Mouse (Mus musculus) liver, embryonic 11.5 days (tissue): ENCODE measurements around the gene Golga5. TPM values are rescaled to one million over a fixed set of nuclear protein-coding genes. Genes with fewer than 3 reads are reported as not detected.

Experiments used
- ATAC-seq: fragments of 200-750 bp; cut with Nextera tagmentation; replicated peaks from 2 replicates; pipeline ENCODE4 v1.8.0; 2017; ENCODE audit warnings: moderate number of reproducible peaks, mild to moderate bottlenecking, moderate TSS enrichment, moderate library complexity; ENCODE audit not compliant: low FRiP score
- DNase-seq: peaks from one replicate; pipeline ENCODE4 v3.0.0-alpha.2; 2017; ENCODE audit warnings: low spot score
- H3K27ac ChIP-seq: fragments of 300-500 bp; sonication (generic); 2 replicates; pipeline ENCODE4 v1.5.1; 2014; ENCODE audit warnings: mild to moderate bottlenecking, low read depth, low read length, control low read depth
- H3K27me3 ChIP-seq: fragments of 300-500 bp; sonication (generic); replicated peaks from 2 replicates; pipeline ENCODE4 v1.6.1; 2014; ENCODE audit warnings: low read length, mixed read lengths; ENCODE audit not compliant: control insufficient read depth, insufficient read depth
- H3K36me3 ChIP-seq: fragments of 300-500 bp; sonication (generic); 2 replicates; pipeline ENCODE4 v1.6.1; 2014; ENCODE audit warnings: mild to moderate bottlenecking, low read length, moderate library complexity, mixed read lengths; ENCODE audit not compliant: control insufficient read depth, insufficient read depth
- H3K4me1 ChIP-seq: fragments of 300-500 bp; sonication (generic); replicated peaks from 2 replicates; pipeline ENCODE4 v1.6.1; 2014; ENCODE audit warnings: low read length, mixed read lengths; ENCODE audit not compliant: control insufficient read depth, insufficient read depth
- H3K4me2 ChIP-seq: fragments of 300-500 bp; sonication (generic); 2 replicates; pipeline ENCODE4 v1.6.1; 2014; ENCODE audit warnings: mild to moderate bottlenecking, control low read depth, moderate library complexity
- H3K4me3 ChIP-seq: fragments of 300-500 bp; sonication (generic); 2 replicates; pipeline ENCODE4 v1.5.1; 2014; ENCODE audit warnings: low read depth, low read length, control low read depth
- H3K9ac ChIP-seq: fragments of 300-500 bp; sonication (generic); 2 replicates; pipeline ENCODE4 v1.6.1; 2014; ENCODE audit warnings: low read depth, low read length, control low read depth
- H3K9me3 ChIP-seq: fragments of 300-500 bp; sonication (generic); 2 replicates; pipeline ENCODE4 v1.6.1; 2016; ENCODE audit warnings: low read length, inconsistent platforms, mixed read lengths; ENCODE audit not compliant: control insufficient read depth
- WGBS: fragments of 180-500 bp; shearing (Covaris S2); extraction: QIAGEN DNeasy Blood & Tissue Kit; methylation state at CpG from one replicate; pipeline ENCODE4 v1.1.7; 2014; 5-methylcytosine and 5-hydroxymethylcytosine counted together
- polyA plus RNA-seq: library from polyadenylated mRNA; unstranded; fragments of >200 nt; fragmentation: Nextera tagmentation; extraction: Ambion mirVana; gene quantifications from 2 replicates; pipeline ENCODE4 v1.2.1, GENCODE M21; 2014

The Golga5 gene
- polyA plus RNA-seq, 1 experiment from 2014 or later, result 27.5 TPM

DNA sequence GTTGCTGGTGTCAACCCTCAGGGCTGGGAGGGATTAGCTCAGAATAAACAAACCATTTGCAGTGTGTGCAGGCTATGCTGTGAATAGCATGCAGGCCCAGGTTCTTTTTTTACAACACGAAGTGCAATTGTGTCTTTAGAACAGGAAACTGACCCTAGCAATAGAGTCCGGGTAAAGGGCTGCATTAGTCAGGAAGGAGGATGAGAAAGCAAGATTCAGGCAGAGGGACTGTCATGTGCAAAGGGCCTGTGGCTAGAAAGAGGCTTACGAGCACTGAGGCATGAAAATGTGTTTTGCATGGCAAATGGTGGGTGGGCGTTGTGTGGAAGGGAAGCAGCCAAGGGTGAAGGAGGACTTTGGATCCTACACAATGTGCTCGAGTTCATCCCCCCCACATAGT lies 59.1 kb downstream of the Golga5 start:
- 68% methylated on average over 5 of the region's 5 CpGs for WGBS
- Histone ChIP-seq H3K4me3 (no peak overlapping the region), H3K9ac (no peak overlapping the region), H3K36me3 (no peaks in the 10 kb centered on the region), H3K9me3 (no peaks in the 10 kb centered on the region), H3K4me2 (no peak overlapping the region), H3K27ac (no peak overlapping the region), H3K27me3 (no peaks in the 10 kb centered on the region), H3K4me1 (no peaks in the 10 kb centered on the region)
- DNase-seq (no peak), ATAC-seq (no peak)

DNA sequence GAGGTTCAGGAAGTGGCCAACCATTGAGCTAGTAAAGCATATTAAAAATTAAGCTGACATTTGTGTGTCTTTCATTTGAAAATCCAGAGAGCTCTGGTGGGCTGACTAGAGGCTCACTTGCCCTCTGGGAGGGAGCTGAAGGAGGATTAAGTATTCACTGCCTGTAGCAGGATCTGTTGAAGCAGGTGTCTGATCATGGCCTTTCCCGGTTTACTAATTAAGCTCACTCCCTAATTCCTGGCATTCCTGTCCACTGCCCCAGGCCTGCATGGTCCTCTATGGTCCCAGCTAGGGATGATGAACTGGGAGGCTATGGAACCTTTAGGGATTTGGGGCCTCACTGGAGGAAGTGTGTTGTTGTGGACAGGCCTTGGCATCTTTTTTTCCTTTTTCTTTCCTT lies 66.9 kb downstream of the Golga5 start:
- no peaks in the 10 kb centered on the region for H3K36me3 ChIP-seq
- DNase-seq (no peak), ATAC-seq (no peak)
- no peaks in the 10 kb centered on the region for H3K27me3 ChIP-seq
- no peak overlapping the region for H3K9ac ChIP-seq
- H3K9me3 ChIP-seq, result no peaks in the 10 kb centered on the region
- no peak overlapping the region for H3K27ac ChIP-seq
- WGBS, result 45% methylated on average over 1 of the region's 1 CpGs
- no peak overlapping the region for H3K4me2 ChIP-seq
- no peaks in the 10 kb centered on the region for H3K4me1 ChIP-seq
- H3K4me3 ChIP-seq, result no peak overlapping the region

DNA sequence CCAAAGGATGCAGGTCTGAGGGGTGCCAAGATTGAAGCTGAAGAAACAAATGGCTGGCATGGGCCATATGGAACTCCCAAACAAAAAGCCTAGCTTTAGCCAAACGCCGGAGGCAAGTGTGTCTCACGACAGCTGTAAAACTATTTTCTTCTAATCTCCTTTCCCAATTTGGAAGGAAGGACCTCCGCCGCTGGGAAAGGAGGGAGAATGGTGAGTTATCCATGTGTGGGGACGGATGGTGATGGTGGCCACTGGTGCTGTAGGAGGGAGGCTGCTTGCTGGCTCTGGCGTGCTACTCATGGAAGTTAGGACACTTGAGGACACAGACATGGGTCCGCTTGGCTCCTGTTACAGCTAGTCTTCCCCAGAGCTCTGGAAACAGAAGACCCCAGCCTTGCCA lies 71.3 kb downstream of the Golga5 start:
- H3K4me3 ChIP-seq, result no peak overlapping the region
- ATAC-seq (no peak), DNase-seq (no peak)
- no peak overlapping the region for H3K27ac ChIP-seq
- no peak overlapping the region for H3K4me2 ChIP-seq
- 66% methylated on average over 8 of the region's 8 CpGs for WGBS
- H3K4me1 ChIP-seq, result no peaks in the 10 kb centered on the region
- no peaks in the 10 kb centered on the region for H3K27me3 ChIP-seq
- H3K9ac ChIP-seq, result no peak overlapping the region
- H3K36me3 ChIP-seq, result no peaks in the 10 kb centered on the region
- H3K9me3 ChIP-seq, result no peaks in the 10 kb centered on the region

DNA sequence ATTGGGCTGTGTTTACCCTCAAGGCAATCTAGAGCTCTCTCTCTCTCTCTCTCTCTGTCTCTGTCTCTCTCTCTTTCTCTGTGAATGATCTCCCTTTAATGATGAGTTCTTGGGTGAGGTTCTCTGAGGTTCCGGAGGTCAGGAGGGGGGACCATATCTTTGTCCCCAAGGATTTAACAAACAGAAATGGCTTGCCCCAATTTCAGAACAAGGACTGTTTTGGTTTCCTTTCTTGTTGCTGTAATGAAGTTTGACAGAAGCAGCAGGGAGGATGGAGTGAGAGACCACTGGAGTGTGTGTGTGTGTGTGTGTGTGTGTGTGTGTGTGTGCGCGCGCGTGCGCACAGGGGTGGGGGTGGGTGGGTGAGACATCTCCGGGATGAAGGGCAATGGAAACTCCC lies 72.2 kb downstream of the Golga5 start:
- Histone ChIP-seq H3K4me3 (no peak overlapping the region), H3K36me3 (no peaks in the 10 kb centered on the region), H3K4me2 (no peak overlapping the region), H3K9me3 (no peaks in the 10 kb centered on the region), H3K27me3 (no peaks in the 10 kb centered on the region), H3K4me1 (no peaks in the 10 kb centered on the region), H3K27ac (no peak overlapping the region), H3K9ac (no peak overlapping the region)
- WGBS, result 88% methylated on average over 7 of the region's 7 CpGs
- DNase-seq (no peak), ATAC-seq (no peak)

DNA sequence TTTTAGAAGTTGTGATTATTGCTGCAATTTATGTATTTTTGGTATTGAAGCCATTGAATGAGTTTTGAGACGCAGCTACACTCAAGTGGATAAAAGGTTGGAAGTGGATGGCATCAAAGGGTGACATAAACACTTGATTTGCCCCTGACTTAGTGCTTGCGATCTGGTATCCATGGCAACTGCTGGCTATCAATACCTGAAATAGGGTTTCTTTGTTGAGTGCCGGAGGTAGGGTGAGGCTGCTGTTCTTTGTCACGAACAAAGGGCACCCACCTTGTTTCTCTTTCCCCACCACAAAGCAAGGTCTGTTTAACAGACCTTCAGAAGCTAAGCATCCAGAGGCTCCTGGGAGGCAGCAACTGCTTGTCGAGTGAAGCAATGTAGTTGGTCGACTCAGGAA lies 76.2 kb downstream of the Golga5 start:
- H3K27ac ChIP-seq, result no peak overlapping the region
- no peaks in the 10 kb centered on the region for H3K9me3 ChIP-seq
- H3K36me3 ChIP-seq, result no peaks in the 10 kb centered on the region
- ATAC-seq (no peak), DNase-seq (no peak)
- no peak overlapping the region for H3K4me2 ChIP-seq
- H3K4me1 ChIP-seq, result no peaks in the 10 kb centered on the region
- 72% methylated on average over 6 of the region's 6 CpGs for WGBS
- no peaks in the 10 kb centered on the region for H3K27me3 ChIP-seq
- no peak overlapping the region for H3K9ac ChIP-seq
- H3K4me3 ChIP-seq, result no peak overlapping the region

Other genes with a start within 250 kb of the Golga5 start
- gene Rin3, start 186.1 kb upstream of the Golga5 start, polyA plus RNA-seq, result 10.2 and 12.9 TPM in 2 replicates
- gene Lgmn, start 29.3 kb upstream of the Golga5 start, polyA plus RNA-seq, result 59.5 and 65.8 TPM in 2 replicates
- 0.88 and 1.5 TPM in 2 replicates for gene Chga, start 85.8 kb downstream of the Golga5 start, polyA plus RNA-seq
- gene Itpk1, start 235.8 kb downstream of the Golga5 start, polyA plus RNA-seq, result 5.8 and 7.3 TPM in 2 replicates